Mouse (Mus musculus) megakaryocyte, embryonic 14.5 days (primary cell): Measurements from ENCODE around the gene Pank1. TPM values are rescaled to one million over a fixed set of nuclear protein-coding genes. Genes with fewer than 3 reads are reported as not detected.
A peak's percentile ranks its signal among the peaks of the same experiment; 100 is the strongest.

Experiments used
- H3K27me3 ChIP-seq: replicated peaks from 2 replicates; pipeline ENCODE3; 2012; ENCODE audit warnings: inconsistent platforms
- H3K36me3 ChIP-seq: replicated peaks from 2 replicates; pipeline ENCODE3; 2012; ENCODE audit warnings: low read length, inconsistent platforms, mixed read lengths
- H3K4me1 ChIP-seq: 2 replicates; pipeline ENCODE4 v1.6.1; 2012; ENCODE audit warnings: inconsistent platforms
- H3K4me3 ChIP-seq: replicated peaks from 2 replicates; pipeline ENCODE3; 2012; ENCODE audit warnings: moderate library complexity, mild to moderate bottlenecking, inconsistent platforms
- H3K9me3 ChIP-seq: 2 replicates; pipeline ENCODE4 v1.6.1; 2012; ENCODE audit warnings: inconsistent platforms
- FLI1 ChIP-seq: IDR thresholded peaks from 2 replicates; pipeline ENCODE4 v1.6.1; 2012; ENCODE audit warnings: low read length, inconsistent platforms, mixed read lengths
- GATA1 ChIP-seq: IDR thresholded peaks from 3 replicates; pipeline ENCODE4 v1.6.1; 2012; ENCODE audit warnings: mixed read lengths, low read length, inconsistent platforms, borderline replicate concordance
- polyA plus RNA-seq: library from polyadenylated mRNA; stranded (reverse); fragments of >175 nt; gene quantifications from 2 replicates; pipeline ENCODE4 v1.2.3, GENCODE M21; 2012; ENCODE audit warnings: low replicate concordance; ENCODE audit not compliant: insufficient read depth

Gene Pank1
- polyA plus RNA-seq, 1 experiment = 0.79 TPM

DNA sequence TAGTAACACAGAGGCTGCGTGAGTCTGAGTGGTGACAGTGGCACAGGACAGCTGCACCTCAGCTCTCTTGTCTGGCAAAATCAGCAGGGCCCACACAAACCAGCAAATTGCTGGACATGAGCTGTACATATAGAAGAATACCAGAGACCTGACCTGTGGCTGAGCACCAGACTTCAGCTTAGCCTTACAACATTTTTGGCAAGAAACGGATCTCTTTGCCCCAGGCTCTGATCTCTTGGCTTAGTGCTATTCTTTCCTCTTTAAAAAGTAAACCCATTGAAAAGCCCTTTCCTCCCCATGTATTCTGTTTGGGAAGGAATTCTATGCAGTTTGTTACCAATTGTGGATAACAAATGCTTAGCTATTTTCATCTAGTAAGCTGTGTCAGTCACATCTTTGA lies 74.2 kb downstream of the Pank1 start:
- TF ChIP-seq FLI1 (no peak), GATA1 (no peak)
- Histone ChIP-seq H3K9me3 (no peaks in the 10 kb centered on the region), H3K36me3 (peaks cover under 1% of the 10 kb centered on the region), H3K27me3 (no peaks in the 10 kb centered on the region), H3K4me3 (no peak overlapping the region), H3K4me1 (peaks cover 34% of the 10 kb centered on the region)

- H3K4me1 ChIP-seq = peaks cover 39% of the 10 kb centered on the region
- H3K4me3 ChIP-seq = no peak overlapping the region
- no peaks in the 10 kb centered on the region for H3K36me3 ChIP-seq
- H3K27me3 ChIP-seq = no peaks in the 10 kb centered on the region
- no peaks in the 10 kb centered on the region for H3K9me3 ChIP-seq
- TF ChIP-seq GATA1 = no peak
- TF ChIP-seq FLI1 = no peak
Measured at GRCm38 (mm10) chr19:34804531-34804930, 74.7 kb downstream of the Pank1 start.

DNA sequence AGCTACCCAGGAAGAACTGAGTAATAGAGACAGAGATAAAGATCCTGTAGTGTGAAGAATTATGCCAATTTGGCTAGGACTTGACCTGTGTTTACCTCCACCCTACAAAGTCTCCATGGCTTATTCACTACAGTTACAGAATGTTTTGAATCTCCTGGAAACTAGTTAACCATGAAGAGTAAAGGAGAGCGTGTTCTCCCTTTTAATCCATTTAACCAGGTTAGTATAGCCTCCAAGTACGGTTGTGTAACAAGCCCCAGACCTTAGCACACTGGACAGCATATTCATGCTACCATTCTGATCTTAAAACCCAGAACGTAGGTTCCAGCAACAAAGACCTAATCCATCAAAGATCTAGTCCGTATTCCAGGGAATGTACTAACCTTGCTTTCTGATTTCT lies 75.9 kb downstream of the Pank1 start:
- H3K27me3 ChIP-seq = no peaks in the 10 kb centered on the region
- no peak for TF ChIP-seq GATA1
- TF ChIP-seq FLI1 = no peak
- no peaks in the 10 kb centered on the region for H3K9me3 ChIP-seq
- peaks cover 43% of the 10 kb centered on the region for H3K4me1 ChIP-seq
- no peaks in the 10 kb centered on the region for H3K36me3 ChIP-seq
- no peak overlapping the region for H3K4me3 ChIP-seq

- TF ChIP-seq GATA1 = no peak
- TF ChIP-seq FLI1 = no peak
- Histone ChIP-seq H3K4me3 (no peak overlapping the region), H3K27me3 (no peaks in the 10 kb centered on the region), H3K4me1 (peaks cover 24% of the 10 kb centered on the region), H3K9me3 (no peaks in the 10 kb centered on the region), H3K36me3 (no peaks in the 10 kb centered on the region)
Measured at GRCm38 (mm10) chr19:34799644-34800267, 79.5 kb downstream of the Pank1 start.

DNA sequence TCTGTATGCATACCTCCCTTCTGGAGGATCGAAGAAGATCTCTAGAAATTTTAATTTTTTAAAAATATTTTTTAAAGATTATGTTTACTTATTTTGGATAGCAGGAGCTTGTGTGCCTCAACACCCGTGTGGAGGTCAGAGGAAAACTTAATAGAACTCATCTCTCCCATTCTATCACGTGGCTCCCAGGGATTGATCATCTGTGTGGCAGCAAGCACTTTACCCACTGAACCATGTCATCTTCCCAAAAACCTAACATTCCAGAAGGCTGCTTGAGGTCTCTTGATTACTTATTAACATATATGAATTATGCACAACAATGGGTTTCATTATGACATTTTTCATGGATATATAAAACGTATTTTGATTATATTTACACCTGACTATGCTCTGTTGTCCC lies 82.9 kb downstream of the Pank1 start:
- no peaks in the 10 kb centered on the region for H3K27me3 ChIP-seq
- H3K4me3 ChIP-seq = no peak overlapping the region
- no peaks in the 10 kb centered on the region for H3K9me3 ChIP-seq
- peaks cover 19% of the 10 kb centered on the region for H3K4me1 ChIP-seq
- no peaks in the 10 kb centered on the region for H3K36me3 ChIP-seq
- TF ChIP-seq FLI1 (no peak), GATA1 (no peak)

DNA sequence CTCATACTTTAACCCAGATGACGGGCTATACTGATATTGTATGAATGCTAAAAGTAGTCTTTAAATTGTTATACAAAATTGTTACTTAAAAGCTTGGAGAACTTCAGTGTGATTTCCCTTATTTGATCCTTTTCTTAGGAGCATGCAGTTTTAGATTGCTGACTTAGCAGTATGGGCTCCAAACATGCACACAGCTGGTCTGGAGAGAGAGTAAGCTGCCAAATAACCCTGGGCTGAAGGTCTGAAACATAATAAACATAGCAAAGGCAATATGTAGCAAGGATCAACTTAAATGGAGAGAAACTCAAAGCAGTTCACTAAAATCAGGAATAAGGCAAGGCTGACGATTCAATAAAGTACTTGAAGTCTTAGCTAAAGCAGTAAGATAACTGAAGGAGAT lies 96.8 kb downstream of the Pank1 start:
- H3K4me3 ChIP-seq = no peak overlapping the region
- no peaks in the 10 kb centered on the region for H3K36me3 ChIP-seq
- peaks cover 3% of the 10 kb centered on the region; the same call in 1 of the 2 replicates for H3K4me1 ChIP-seq
- no peaks in the 10 kb centered on the region for H3K27me3 ChIP-seq
- no peak for TF ChIP-seq GATA1
- no peak for TF ChIP-seq FLI1
- no peaks in the 10 kb centered on the region for H3K9me3 ChIP-seq

DNA sequence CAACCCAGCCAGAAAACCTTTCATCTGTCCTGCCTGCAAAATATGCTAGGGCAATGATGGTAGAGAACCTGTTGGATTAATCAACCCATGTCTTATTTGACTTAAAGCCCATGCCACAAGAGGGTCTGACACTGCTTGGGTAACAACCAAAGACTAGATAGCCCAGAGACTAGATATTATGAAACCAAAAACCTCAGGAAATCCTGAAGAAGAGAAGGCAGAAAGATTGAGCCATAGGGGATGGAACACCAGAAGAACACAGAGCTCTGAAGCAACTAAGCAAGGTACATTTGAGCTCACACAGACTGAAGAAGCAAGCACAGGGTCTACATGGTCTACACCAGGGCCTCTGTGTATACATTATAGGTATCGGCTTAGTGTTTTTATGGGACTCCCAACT lies 100.3 kb downstream of the Pank1 start:
- peaks cover 2% of the 10 kb centered on the region for H3K27me3 ChIP-seq
- TF ChIP-seq GATA1 (no peak), FLI1 (no peak)
- no peaks in the 10 kb centered on the region for H3K36me3 ChIP-seq
- H3K4me3 ChIP-seq = no peak overlapping the region
- H3K4me1 ChIP-seq = peaks cover 3% of the 10 kb centered on the region; the same call in 1 of the 2 replicates
- H3K9me3 ChIP-seq = no peaks in the 10 kb centered on the region

- Histone ChIP-seq H3K36me3 (no peaks in the 10 kb centered on the region), H3K9me3 (no peaks in the 10 kb centered on the region), H3K27me3 (peaks cover 2% of the 10 kb centered on the region), H3K4me3 (no peak overlapping the region), H3K4me1 (peaks cover 7% of the 10 kb centered on the region; the same call in 1 of the 2 replicates)
- TF ChIP-seq GATA1 = no peak
- no peak for TF ChIP-seq FLI1
Measured at GRCm38 (mm10) chr19:34778098-34778497, 101.2 kb downstream of the Pank1 start.

GRCm38 (mm10) chr19:34772775-34773174 lies 106.5 kb downstream of the Pank1 start:
- Histone ChIP-seq H3K4me3 (no peak overlapping the region), H3K4me1 (peaks cover 27% of the 10 kb centered on the region), H3K36me3 (no peaks in the 10 kb centered on the region), H3K9me3 (no peaks in the 10 kb centered on the region), H3K27me3 (peaks cover 2% of the 10 kb centered on the region)
- no peak for TF ChIP-seq FLI1
- TF ChIP-seq GATA1 = no peak

- no peak for TF ChIP-seq FLI1
- TF ChIP-seq GATA1 = no peak
- Histone ChIP-seq H3K4me3 (peak overlapping the region; percentile 21), H3K27me3 (no peaks in the 10 kb centered on the region), H3K36me3 (no peaks in the 10 kb centered on the region), H3K9me3 (no peaks in the 10 kb centered on the region), H3K4me1 (peaks cover 27% of the 10 kb centered on the region)
Measured at GRCm38 (mm10) chr19:34770764-34771163, 108.5 kb downstream of the Pank1 start.
